Mouse (Mus musculus): ENCODE measurements around the gene Ccl9.

Gene Ccl9

GRCm38 (mm10) chr11:83578186-83578760 is at the start of gene Ccl9:
Gene Ccl9 (minus strand): TSS chr11:83578636.
- DNase-seq (ENCODE audit: low spot score): no peak

- no peak for DNase-seq (ENCODE audit: low spot score)
These were observed 45.1 kb upstream of the Ccl9 start for GRCm38 (mm10) chr11:83623586-83623985.

DNA sequence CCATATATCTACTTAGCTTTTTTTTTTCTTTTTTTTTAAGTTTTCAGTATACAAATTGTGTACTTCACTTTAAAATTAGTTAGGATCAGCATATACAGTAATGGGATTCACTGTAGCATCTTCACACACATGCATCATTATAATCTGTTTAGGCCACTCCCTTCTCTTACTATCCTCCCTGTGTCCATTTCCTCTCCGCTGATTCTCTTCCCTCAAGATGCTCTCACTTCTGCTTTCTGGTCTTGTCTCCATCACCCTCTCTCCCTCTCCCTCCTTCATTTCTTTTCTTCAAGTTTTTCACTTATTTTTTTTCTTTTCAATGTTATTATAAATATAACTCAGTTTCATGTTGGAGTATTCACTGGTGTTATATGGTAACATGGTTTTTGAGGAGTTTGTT is 40.6 kb upstream of the Ccl9 start:
- DNase-seq (ENCODE audit: low spot score): no peak

GRCm38 (mm10) chr11:83618238-83618637 is 39.8 kb upstream of the Ccl9 start:
- no peak for DNase-seq (ENCODE audit: low spot score)

GRCm38 (mm10) chr11:83616586-83616985 is 38.1 kb upstream of the Ccl9 start:
- DNase-seq (ENCODE audit: low spot score): no peak

- no peak for DNase-seq (ENCODE audit: low spot score)
These were observed 32.5 kb upstream of the Ccl9 start for GRCm38 (mm10) chr11:83610900-83611299.

DNA sequence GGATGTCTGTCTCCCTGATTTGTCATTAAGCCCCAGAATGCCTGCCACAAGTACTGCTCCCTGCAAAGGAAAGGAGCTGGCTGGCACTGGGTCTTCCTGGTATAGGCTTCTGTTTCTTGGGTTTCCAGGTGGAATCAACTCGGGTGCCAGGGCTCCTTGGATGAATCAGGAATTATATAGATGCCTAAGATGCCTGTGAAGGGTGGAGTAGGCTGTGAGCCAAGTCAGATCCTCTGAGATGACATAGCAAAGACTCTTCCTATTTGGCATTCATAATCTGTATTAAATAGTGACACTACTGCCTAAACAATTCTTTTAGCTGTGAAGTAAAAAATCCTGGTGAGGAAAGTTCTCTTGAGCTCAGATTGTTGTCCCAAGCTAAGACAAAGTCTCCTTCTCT is 28.0 kb upstream of the Ccl9 start:
- DNase-seq (ENCODE audit: low spot score): no peak

GRCm38 (mm10) chr11:83605535-83605934 is 27.1 kb upstream of the Ccl9 start:
- DNase-seq (ENCODE audit: low spot score): no peak

GRCm38 (mm10) chr11:83604698-83605097 is 26.3 kb upstream of the Ccl9 start:
- DNase-seq (ENCODE audit: low spot score): no peak

DNA sequence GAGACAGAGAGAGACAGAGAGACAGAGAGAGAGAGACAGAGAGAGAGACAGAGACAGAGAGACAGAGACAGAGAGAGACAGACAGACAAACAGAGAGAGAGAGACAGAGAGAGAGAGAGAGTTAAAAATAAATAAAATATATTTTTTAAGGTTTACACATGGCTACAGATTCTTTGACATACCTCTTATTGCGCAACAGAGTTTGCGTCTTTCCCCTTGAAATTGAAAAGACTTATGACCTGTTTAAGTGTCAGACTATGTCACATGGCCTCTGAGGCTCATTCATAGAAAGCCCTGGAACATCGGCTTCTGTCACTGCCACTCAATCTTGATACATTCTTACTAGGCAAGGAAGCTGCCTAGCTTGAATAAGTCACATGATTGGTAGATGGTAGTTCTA is 25.0 kb upstream of the Ccl9 start:
- no peak for DNase-seq (ENCODE audit: low spot score)

DNA sequence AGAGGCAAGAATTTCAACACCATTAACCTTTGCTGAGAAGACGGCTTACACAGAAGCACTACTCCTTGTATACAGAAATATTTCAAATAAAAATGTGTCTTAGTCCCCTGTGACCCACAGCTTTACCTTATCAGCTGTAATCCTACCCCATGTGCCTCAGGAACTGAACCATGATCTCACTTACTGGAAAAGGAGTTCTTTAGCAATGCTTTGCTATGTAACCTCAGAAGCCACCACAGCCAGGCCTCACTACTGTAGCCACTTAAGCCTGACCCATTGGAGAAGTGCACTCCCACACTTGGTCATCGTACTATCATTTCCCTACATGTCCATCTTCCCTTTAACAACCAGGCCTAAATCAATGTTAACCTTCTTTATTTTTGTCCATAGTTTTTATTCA is 22.1 kb upstream of the Ccl9 start:
- DNase-seq (ENCODE audit: low spot score): no peak

DNA sequence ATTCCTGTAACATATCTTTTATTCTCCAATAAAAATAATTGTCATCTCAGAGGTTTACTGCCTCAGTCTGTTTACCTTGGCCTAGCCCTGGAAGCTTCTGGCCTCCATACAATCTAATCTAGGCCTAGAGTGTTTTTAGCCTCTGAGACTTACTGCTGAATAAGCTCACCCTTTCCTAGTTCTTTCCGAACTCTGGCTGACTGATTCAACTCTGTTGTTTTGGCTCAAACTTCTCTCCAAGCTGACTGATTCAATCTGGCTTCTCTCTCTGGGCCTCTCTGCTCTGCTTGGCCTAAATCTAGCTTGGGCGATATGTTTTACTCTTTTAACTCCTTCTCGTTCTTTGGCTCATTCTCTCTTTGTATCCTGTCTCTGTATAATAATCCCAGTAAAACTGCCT is 20.6 kb upstream of the Ccl9 start:
- no peak for DNase-seq (ENCODE audit: low spot score)

GRCm38 (mm10) chr11:83598207-83598837 is 19.9 kb upstream of the Ccl9 start:
- DNase-seq (ENCODE audit: low spot score): no peak

DNA sequence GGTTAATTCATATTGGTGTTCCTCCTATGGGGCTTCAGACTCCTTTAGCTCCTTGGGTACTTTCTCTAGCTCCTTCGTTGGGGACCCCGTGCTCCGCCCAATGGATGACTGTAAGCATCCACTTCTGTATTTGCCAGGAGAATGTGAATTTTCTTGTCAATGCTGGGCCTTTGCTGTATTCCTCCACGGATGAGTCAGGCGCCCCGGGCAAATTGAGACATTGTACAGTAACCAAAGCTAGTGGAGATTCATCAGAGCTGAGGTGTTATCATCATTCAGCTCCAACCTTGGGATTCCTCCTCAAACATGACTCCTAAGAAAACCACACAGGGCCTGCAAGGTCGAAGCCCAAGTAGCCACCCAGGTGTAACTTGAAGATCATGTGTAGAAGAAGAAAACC is 19.4 kb upstream of the Ccl9 start:
- no peak for DNase-seq (ENCODE audit: low spot score)

- no peak for DNase-seq (ENCODE audit: low spot score)
These were observed 17.4 kb upstream of the Ccl9 start for GRCm38 (mm10) chr11:83595669-83596455.

DNA sequence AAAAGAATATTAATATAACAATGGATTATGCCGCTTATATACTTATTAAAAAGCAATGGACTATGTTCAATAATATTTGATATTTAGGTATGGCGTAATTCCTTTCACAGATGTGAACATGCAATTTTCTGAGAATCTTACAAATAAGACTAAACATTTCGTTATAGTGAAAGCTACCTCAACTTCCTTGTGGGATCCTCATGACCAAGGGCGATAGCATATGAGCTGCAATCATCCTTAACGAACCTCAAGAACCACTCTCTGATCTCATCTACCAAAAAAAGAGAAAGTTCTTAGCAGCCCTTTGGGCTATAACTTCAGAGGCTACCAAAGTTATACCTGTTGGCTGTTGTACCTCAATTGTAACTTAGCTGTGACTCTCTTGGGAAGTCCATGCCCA is 15.0 kb upstream of the Ccl9 start:
- no peak for DNase-seq (ENCODE audit: low spot score)

GRCm38 (mm10) chr11:83592853-83593252 is 14.4 kb upstream of the Ccl9 start, which contains the start of gene Ccl6:
Gene Ccl6 (minus strand): TSS chr11:83593087.
- no peak for DNase-seq (ENCODE audit: low spot score)

- DNase-seq (ENCODE audit: low spot score): no peak
These were observed 5.8 kb upstream of the Ccl9 start for GRCm38 (mm10) chr11:83584232-83584631.

DNA sequence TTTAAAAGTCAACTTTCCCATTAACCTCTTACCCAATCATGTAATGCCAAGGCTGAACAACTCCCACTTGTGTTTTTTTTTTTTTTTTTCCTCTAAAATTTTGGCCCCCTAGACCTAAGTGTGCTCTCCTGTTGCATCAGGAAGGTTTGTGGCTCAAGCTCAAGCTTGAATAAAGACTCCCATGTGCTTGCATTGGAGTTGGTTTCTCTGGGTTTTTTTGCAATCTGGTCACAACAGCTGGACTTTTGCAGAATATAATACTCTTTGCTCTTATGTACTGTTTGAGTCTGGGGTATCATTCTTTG is 5.0 kb upstream of the Ccl9 start:
- DNase-seq (ENCODE audit: low spot score): no peak

DNA sequence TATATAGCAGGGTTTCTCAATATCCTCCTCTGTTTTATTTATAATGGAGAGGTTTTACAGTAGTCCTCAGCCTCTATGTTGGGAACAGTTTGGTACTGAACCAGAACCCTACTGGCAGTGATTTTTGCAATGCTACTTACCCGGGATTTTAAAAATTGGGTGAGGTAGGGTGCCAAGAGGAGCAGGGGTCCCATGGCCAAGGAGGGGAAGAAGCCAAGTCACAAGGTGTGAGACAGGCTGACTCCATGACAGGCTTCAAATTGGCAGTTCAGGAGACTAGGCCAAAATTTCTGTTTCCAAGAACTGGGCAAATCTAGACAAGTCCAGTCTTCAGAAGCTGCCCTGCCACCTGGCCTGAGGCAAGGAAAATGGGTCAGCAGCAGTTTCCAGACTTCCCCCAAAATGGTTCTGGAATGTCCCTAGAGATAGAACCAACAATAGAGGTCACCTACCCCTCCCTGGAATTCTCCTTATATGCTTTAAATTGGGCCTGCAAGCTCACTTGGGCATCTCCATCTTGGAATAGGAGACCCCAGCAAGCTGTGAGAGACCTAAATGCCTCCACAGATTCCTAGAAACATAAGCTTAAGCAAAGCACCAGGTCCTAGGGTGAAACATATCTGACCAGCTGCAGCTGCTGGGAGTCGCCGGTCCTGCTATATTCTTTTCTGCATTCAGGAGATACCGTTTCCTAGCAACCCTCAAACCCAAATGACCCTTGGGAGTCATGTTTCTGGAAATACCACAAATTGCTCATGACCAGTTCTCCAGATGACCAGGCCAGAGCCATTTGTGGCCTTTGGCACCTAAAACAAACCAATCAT is 4.4 kb upstream of the Ccl9 start:
- DNase-seq (ENCODE audit: low spot score): no peak

GRCm38 (mm10) chr11:83581626-83582610 is 3.5 kb upstream of the Ccl9 start:
- DNase-seq (ENCODE audit: low spot score): no peak
